Mouse (Mus musculus) cortical plate, adult 2 months (tissue): Measurements from ENCODE around the gene 2410015M20Rik.

Experiments used
- CTCF ChIP-seq: fragments of 200-500 bp; IDR thresholded peaks from 2 replicates; pipeline ENCODE4 v1.5.1; 2011; ENCODE audit warnings: mild to moderate bottlenecking, control low read depth, low read length; ENCODE audit not compliant: insufficient read depth; ENCODE audit errors: extremely low read depth
- POLR2A ChIP-seq: fragments of 200-500 bp; IDR thresholded peaks from 2 replicates; pipeline ENCODE4 v1.6.1; 2011; ENCODE audit warnings: mild to moderate bottlenecking, low read length, control low read depth; ENCODE audit not compliant: insufficient read depth; ENCODE audit errors: extremely low read depth

- TF ChIP-seq CTCF (no peak), POLR2A (no peak)
Observed at GRCm38 (mm10) chr17:56603186-56604069, 6.1 kb downstream of the 2410015M20Rik start.
